Mouse (Mus musculus) hindbrain, postnatal 0 days (tissue): Measurements from ENCODE around the gene Cd44. TPM values are rescaled to one million over a fixed set of nuclear protein-coding genes. Genes with fewer than 3 reads are reported as not detected.

Source experiments
- ATAC-seq: fragments of 200-750 bp; cut with Nextera tagmentation; 2 replicates; pipeline ENCODE4 v1.8.0; 2017; ENCODE audit warnings: mild to moderate bottlenecking, moderate TSS enrichment, moderate library complexity
- DNase-seq: peaks from one replicate; pipeline ENCODE4 v3.0.0-alpha.2; 2015; ENCODE audit warnings: low spot score
- H3K27ac ChIP-seq: fragments of 300-500 bp; sonication (generic); 2 replicates; pipeline ENCODE4 v1.5.1; 2014; ENCODE audit warnings: mild to moderate bottlenecking
- H3K27me3 ChIP-seq: fragments of 300-500 bp; sonication (generic); 2 replicates; pipeline ENCODE4 v1.6.1; 2014; ENCODE audit warnings: low read length, mixed read lengths; ENCODE audit not compliant: insufficient read depth
- H3K36me3 ChIP-seq: fragments of 300-500 bp; sonication (generic); 2 replicates; pipeline ENCODE4 v1.6.1; 2014; ENCODE audit warnings: low read length, mixed read lengths; ENCODE audit not compliant: insufficient read depth
- H3K4me1 ChIP-seq: fragments of 300-500 bp; sonication (generic); 2 replicates; pipeline ENCODE4 v1.6.1; 2014; ENCODE audit warnings: antibody characterized with exemption, low read length, mixed read lengths; ENCODE audit not compliant: insufficient read depth
- H3K4me2 ChIP-seq: fragments of 300-500 bp; sonication (generic); 2 replicates; pipeline ENCODE4 v1.6.1; 2014; ENCODE audit warnings: low read depth, mild to moderate bottlenecking, low read length, moderate library complexity, mixed read lengths
- H3K4me3 ChIP-seq: fragments of 300-500 bp; sonication (generic); 2 replicates; pipeline ENCODE4 v1.5.1; 2014; ENCODE audit warnings: low read length
- H3K9ac ChIP-seq: fragments of 300-500 bp; sonication (generic); replicated peaks from 2 replicates; pipeline ENCODE4 v1.6.1; 2014; ENCODE audit warnings: mild to moderate bottlenecking, low read length, moderate library complexity, mixed read lengths
- H3K9me3 ChIP-seq: fragments of 300-500 bp; sonication (generic); 2 replicates; pipeline ENCODE4 v1.6.1; 2016; ENCODE audit warnings: low read length, mixed read lengths
- CTCF ChIP-seq: IDR thresholded peaks from 2 replicates; pipeline ENCODE4 v1.5.1; 2016; ENCODE audit warnings: antibody characterized with exemption, control low read depth, low read depth
- WGBS: fragments of 180-500 bp; shearing (Covaris S2); extraction: QIAGEN DNeasy Blood & Tissue Kit; methylation state at CpG from one replicate; pipeline ENCODE4 v1.1.7; 2014; 5-methylcytosine and 5-hydroxymethylcytosine counted together
- polyA plus RNA-seq: library from polyadenylated mRNA; unstranded; fragments of >200 nt; fragmentation: Nextera tagmentation; extraction: Ambion mirVana; gene quantifications from 2 replicates; pipeline ENCODE4 v1.2.1, GENCODE M21; 2015
- total RNA-seq: library from RNA; depleted of rRNA; stranded (reverse); fragments of >200 nt; gene quantifications from 2 replicates; pipeline ENCODE4 v1.2.3, GENCODE M21; 2014

Gene Cd44
- total and polyA plus RNA-seq, 2 experiments from 2014 or later = 5.2 to 7.0 TPM

DNA sequence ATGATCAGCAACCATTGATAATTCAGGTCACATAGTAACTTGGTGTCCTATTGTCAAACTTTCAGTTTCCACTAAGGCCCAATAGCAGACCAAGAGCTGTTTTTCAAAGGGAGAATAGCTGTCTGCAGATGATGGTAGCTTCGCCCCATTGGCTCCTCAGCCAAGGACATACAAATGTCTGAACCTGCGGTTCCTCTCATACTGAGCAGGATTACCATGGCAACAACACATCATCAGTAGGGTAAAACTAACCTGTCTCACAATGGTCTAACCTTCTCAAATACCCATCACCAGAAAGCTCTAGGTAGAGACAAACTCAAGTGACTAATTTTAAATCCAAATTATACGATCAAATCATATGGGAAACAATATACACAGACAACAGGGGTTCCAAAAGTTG lies 72.3 kb downstream of the Cd44 start:
- H3K27me3 ChIP-seq = no peaks in the 10 kb centered on the region
- DNase-seq = no peak
- ATAC-seq = peak; percentile 77
- H3K27ac ChIP-seq = no peak overlapping the region
- no peak overlapping the region for H3K9ac ChIP-seq
- no peak overlapping the region for H3K4me2 ChIP-seq
- 84% methylated on average over 3 of the region's 3 CpGs for WGBS
- H3K4me1 ChIP-seq = no peaks in the 10 kb centered on the region
- no peaks in the 10 kb centered on the region for H3K9me3 ChIP-seq
- H3K4me3 ChIP-seq = no peak overlapping the region
- no peak for TF ChIP-seq CTCF
- H3K36me3 ChIP-seq = no peaks in the 10 kb centered on the region

DNA sequence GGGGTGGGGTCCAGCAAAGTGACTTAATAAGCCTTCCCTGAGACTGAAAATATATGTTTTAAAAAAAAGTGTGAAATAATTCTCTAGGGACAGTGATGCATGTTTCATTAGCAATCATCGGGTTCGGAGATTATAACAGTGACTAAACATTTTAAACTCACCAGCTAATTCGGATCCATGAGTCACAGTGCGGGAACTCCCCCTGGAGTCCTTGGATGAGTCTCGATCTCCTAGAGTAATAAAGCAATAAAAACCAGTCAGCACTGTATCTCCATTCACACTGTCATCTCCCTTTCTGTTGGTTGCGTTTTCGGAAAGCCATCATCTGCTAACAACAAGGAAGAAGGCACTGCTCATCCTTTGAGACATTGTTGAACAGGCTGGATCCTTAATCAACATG lies 73.1 kb downstream of the Cd44 start:
- no peak overlapping the region for H3K4me3 ChIP-seq
- H3K4me1 ChIP-seq = no peaks in the 10 kb centered on the region
- no peaks in the 10 kb centered on the region for H3K9me3 ChIP-seq
- H3K36me3 ChIP-seq = no peaks in the 10 kb centered on the region
- no peak overlapping the region for H3K4me2 ChIP-seq
- ATAC-seq = no peak
- DNase-seq = no peak
- H3K9ac ChIP-seq = no peak overlapping the region
- no peak overlapping the region for H3K27ac ChIP-seq
- H3K27me3 ChIP-seq = no peaks in the 10 kb centered on the region
- TF ChIP-seq CTCF = no peak
- WGBS = 86% methylated on average over 7 of the region's 7 CpGs

DNA sequence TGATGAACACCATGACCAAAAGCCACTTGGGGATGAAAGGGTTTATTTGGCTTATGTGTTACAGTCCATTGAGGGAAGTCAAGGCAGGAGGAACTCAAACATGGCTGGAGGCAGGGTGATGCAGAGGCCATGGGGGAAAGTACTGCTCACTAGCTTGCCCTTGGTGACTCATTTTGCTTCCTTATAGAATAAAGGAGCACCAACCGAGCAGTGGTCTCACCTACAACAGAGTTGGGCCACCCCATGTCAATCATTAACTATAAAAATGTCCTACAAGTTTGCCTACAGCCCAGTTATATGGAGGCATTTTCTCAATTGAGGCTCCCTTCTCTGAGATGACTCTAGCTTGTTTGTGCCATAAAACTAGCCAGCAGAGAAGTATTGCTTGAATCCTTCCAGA lies 73.6 kb downstream of the Cd44 start:
- Histone ChIP-seq H3K36me3 (no peaks in the 10 kb centered on the region), H3K4me2 (no peak overlapping the region), H3K4me3 (no peak overlapping the region), H3K9ac (no peak overlapping the region), H3K27me3 (no peaks in the 10 kb centered on the region), H3K4me1 (no peaks in the 10 kb centered on the region), H3K9me3 (no peaks in the 10 kb centered on the region), H3K27ac (no peak overlapping the region)
- no peak for ATAC-seq
- DNase-seq = no peak
- WGBS = 69% methylated on average over 1 of the region's 1 CpGs
- no peak for TF ChIP-seq CTCF

DNA sequence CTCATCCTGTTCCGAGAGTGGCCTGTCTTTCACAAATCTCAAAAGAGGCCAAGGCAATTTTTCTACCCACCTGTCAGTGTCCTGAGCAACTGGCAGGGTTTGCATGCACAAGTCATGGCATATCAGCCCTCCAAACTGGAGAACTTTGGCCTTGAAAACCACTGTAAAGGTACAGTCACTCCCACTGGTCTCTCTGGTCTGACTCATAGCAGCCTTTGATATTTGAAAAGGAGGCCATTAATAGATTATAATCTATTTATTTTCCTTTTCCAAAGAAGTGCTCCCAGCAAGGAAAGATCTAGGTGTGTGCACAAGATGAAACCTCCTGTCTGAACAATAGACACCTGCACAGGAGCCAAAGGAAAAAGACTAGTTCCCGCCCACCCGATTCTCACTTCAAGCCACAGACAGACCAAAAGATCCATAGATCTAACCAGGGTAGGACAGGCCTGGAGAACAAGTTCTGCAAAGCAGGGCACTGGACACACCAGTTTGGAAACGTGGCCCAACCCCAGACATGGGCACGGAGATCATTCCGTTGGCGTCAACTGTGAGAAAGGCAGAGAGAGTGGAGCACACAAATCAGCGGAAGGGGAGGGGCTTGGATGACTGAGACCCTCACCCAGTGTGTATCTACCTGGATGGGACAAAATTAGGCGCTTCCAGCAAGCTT lies 75.4 kb downstream of the Cd44 start:
- no peaks in the 10 kb centered on the region for H3K27me3 ChIP-seq
- no peak overlapping the region for H3K9ac ChIP-seq
- no peak for TF ChIP-seq CTCF
- no peaks in the 10 kb centered on the region for H3K36me3 ChIP-seq
- no peaks in the 10 kb centered on the region; the same call in 1 of the 2 replicates for H3K4me1 ChIP-seq
- ATAC-seq = no peak
- H3K4me3 ChIP-seq = no peak overlapping the region
- no peaks in the 10 kb centered on the region for H3K9me3 ChIP-seq
- DNase-seq = no peak
- H3K27ac ChIP-seq = no peak overlapping the region
- 94% methylated on average over 9 of the region's 9 CpGs for WGBS
- H3K4me2 ChIP-seq = no peak overlapping the region

DNA sequence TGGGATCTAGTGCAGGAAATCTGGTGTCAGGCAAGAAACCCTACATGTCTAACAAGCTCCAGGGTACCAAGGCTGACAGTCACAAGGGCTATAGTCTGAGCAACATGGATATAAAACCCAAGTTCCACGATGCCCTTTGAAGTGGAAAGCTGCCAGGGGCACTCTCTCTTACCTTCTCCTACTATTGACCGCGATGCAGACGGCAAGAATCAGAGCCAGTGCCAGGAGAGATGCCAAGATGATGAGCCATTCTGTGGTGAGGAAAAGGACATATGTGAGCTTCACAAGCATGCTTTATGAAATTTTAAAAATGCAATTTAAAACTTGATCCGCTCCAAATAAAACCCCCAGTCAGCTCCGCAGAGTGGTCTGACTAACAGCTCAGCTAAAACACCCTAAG lies 79.4 kb downstream of the Cd44 start:
- 68% methylated on average over 6 of the region's 6 CpGs for WGBS
- no peak for ATAC-seq

DNA sequence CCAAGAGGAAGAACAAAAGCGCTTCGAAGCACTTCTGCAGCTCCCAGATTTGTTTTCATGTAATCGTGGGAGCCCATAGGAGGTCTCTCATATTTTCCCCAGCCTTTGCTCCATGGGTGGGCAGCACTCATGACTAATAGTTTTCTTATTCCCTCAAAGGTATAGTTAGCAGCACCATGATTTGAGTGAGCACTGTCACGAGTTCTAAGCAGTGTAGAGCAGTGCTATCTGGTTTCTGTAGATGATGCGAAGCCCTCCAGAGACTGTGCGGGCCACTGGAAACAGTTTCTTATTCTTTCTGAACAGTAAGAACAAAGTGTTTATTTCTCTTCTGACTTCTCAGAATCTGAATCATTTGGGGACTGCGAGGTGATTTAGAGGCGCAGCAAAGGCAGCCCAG lies 80.7 kb downstream of the Cd44 start:
- H3K36me3 ChIP-seq = no peaks in the 10 kb centered on the region
- peaks cover 11% of the 10 kb centered on the region; the same call in 1 of the 2 replicates for H3K4me1 ChIP-seq
- no peak for TF ChIP-seq CTCF
- 62% methylated on average over 8 of the region's 8 CpGs for WGBS
- peak; percentile 57 for ATAC-seq
- no peak overlapping the region for H3K4me2 ChIP-seq
- H3K27ac ChIP-seq = peak overlapping the region; percentile 36; the same call in 1 of the 2 replicates
- no peaks in the 10 kb centered on the region for H3K27me3 ChIP-seq
- no peak overlapping the region for H3K9ac ChIP-seq
- H3K4me3 ChIP-seq = no peak overlapping the region
- no peaks in the 10 kb centered on the region for H3K9me3 ChIP-seq
- no peak for DNase-seq

More for the DNA sequence above, 79.4 kb downstream of the Cd44 start:
- Histone ChIP-seq H3K27ac (no peak overlapping the region), H3K9me3 (no peaks in the 10 kb centered on the region), H3K36me3 (no peaks in the 10 kb centered on the region), H3K9ac (no peak overlapping the region), H3K4me1 (peaks cover 11% of the 10 kb centered on the region; the same call in 1 of the 2 replicates), H3K27me3 (no peaks in the 10 kb centered on the region), H3K4me3 (no peak overlapping the region), H3K4me2 (no peak overlapping the region)
- no peak for TF ChIP-seq CTCF
- no peak for DNase-seq

DNA sequence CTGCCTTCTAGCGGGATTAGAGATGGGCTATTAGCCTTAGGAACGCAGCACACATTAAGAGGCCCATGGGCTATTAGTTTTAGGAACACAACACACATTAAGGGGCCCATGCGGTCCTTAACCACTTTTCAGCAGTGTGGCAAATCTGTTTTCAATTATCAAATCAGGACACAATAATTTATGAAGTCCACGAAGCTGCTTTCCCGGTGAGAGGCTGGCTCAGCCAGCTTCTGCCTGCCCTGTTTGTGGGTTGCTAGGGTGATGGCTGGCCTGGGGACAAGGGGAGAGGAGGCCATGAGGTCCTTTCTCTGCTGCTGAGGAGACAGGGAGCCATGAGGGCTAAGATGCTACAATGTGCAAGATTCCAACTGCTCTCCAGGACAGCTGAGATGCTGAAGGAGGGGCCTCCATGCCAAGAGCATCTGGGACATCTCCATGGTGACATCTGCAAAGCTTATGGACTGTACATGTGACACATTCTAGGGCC lies 81.2 kb downstream of the Cd44 start:
- Histone ChIP-seq H3K4me1 (peaks cover 11% of the 10 kb centered on the region; the same call in 1 of the 2 replicates), H3K4me2 (no peak overlapping the region), H3K27ac (peak overlapping the region; percentile 36; the same call in 1 of the 2 replicates), H3K4me3 (no peak overlapping the region), H3K9me3 (no peaks in the 10 kb centered on the region), H3K36me3 (no peaks in the 10 kb centered on the region), H3K9ac (no peak overlapping the region), H3K27me3 (no peaks in the 10 kb centered on the region)
- peak; percentile 65 for DNase-seq
- WGBS = 23% methylated on average over 5 of the region's 5 CpGs
- peak; percentile 95 for ATAC-seq
- no peak for TF ChIP-seq CTCF
